Mouse (Mus musculus) kidney, postnatal 25 days (tissue): Measurements from ENCODE around the gene Rcl1.

Experiments used
- DNase-seq, 2 experiments: peaks; one replicate each; pipeline ENCODE4 v3.0.0; 2021; ENCODE audit warnings: mixed read lengths in 2 of 2

Rcl1 gene

DNA sequence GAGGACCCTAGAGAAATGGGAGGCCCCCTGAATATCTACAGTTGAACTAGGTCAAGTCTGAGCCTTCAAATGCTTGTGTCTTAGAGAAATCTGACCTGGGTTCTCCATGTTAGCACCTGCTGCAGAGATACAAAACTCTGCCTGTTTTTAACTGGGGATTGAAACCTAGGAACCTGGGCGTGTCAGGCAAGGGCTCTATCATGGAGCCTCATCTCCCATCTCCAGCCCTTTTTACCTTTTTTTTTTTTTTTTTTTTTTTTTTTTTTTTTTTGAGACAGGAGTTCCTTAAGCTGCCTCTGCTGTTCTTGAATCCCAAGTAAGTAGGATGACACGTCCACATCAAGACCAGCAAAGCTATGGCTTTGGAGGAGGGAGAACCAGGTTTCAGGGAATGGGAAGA lies 50.3 kb downstream of the Rcl1 start:
- DNase-seq, result no peak

DNA sequence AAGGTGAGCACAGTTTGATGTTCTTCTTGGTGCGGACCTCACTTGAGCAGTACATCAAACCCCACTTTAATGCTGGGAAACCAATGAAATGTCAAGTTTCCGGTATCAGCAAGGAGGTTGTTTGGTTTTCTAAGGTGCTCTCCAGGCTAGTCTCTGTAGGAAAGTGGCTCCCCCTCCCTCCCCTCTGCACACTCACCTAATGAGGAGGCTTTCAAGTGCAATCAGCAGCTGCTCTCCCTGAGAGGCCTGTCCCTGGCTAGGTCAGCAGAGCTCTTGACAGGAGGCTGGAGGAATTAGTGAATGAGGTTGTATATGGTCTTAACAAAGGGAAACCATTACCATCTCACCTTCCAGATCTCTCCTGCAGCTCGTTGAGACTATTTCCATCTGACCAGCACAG lies 54.4 kb downstream of the Rcl1 start:
- DNase-seq, result no peak

DNA sequence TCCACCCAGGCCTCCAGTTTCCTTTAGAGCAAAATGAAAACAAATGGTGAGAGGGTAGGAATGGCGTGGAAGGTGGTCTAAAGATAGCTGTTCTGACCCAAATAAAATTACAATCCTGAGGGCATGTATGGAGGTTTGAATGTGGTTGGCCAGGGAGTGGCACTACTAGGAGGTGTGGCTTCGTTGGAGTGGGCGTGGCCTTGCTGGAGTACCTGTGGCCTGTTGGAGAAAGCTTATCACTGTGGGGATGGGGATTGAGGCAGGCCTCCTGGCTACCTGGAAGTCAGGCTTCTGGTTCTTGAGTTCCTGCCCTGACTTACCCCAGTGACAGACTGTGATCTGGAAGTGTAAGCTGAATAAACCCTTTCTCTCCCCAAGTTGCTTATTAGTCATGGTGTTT lies 55.2 kb downstream of the Rcl1 start:
- no peak for DNase-seq

DNA sequence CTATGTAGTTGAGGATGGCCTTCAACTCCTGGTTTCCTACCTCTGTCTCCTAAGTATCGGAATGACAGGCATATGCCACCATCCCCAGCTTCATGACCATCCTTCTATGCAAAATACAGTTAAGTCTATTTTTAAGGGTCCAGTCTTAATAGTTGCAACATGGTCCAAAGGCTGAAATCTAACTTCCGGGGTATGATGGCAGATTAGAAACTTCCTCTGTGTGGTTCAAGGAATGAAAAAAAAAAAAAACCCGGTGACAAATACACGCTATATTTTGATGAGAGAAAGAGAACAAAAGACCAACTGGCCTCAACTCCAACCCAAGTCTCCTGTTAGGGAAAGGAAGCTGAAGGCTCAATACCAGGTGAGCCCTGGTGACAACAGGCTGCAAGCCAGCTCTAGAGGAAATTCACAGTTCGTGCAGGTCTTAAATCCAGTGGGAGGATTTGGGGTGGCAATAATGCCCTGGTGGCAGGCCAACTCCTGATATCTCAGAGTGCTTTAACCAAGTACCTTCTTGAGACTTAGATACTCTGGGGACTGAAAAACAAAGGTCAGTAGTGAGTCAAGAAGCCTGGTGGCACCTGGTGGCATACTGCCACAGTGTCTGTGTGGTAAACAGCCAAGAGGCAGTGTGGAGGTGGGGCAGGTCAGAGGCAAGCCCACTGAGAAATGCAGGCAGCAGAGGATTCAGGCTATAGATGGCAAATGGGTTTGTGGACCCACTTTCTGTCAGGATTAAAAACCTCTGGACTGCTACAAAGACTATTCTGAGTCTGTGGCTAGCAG lies 56.7 kb downstream of the Rcl1 start:
- DNase-seq, result no peak

DNA sequence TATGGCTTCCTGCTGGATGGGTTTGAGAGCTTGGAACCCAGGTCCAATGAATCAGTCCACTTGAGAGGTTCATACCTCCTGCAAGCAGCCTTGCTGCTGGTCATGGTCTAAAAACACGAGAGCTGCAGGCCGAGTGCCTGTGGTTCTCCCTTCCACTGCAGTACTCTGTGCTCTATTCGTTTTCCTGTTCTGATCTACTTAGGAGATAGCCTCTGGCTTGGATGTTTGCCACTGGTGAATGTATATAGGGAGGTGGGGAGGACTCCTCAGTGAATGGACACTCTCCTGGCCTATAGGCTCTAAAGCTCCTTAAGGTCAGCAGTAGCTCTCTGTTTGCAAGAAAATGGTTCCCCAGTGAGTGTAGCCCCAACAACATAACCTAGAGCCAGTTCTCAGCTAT lies 57.3 kb downstream of the Rcl1 start:
- DNase-seq, result no peak

DNA sequence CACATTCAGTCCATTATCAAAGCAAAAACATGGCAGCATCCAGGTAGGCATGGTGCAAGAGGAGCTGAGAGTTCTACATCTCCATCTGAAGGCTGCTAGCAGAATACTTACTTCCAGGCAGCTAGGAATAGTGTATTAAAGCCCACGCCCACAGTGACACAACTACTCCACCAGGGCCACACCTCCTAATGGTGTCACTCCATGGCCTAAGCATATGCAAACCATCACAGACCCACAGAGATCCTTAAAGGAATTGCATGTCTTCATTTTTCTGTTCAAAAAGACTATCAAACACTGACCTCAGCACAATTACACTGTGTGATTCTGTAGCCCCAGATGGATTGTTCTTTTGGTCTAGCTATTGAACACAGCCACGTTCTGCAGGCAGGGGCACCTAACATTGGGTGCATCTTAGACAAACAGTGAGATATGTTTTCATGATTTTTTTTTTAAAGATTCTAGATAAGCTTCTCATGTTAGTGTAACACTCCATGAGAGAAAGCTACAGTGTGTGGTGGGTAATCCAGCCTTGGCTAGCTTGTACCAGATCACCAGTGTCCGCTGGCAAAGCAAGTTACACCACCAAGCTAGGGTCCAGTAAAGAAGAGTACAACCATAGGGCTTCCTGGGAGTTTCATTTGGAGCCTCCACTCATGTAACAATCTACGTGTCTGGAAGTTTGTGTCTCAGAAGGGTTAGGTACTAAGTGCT lies 62.8 kb downstream of the Rcl1 start:
- DNase-seq, result no peak

DNA sequence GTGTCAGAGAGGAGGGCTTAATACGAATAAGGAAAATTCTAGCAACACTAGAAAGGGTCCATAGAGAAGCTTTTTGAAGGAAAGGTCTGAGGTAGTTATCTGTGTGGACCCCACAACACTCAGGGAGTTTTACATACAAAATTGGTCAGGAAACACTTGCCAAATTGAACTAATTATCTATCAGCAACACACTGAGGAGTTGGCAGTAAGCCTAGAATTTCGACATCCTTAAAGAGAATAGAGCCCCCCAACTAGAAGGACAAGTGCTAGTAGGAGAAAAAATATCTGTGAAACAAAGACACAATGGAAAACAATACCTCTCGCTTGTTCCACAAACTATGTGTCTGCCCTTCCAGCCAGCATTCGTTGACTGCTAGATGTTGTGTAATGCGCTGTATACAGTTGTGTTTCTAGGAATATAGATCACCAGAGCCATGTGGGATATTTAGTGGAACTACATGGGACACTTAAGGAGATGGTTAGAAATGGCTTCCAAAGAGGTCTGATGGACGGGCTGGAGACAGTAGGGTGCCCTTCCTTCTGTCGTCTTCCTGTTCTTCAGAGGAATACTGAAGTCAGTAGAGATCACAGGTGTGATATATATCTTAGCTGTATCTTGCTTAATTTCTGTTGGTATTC lies 63.5 kb downstream of the Rcl1 start:
- no peak for DNase-seq

DNA sequence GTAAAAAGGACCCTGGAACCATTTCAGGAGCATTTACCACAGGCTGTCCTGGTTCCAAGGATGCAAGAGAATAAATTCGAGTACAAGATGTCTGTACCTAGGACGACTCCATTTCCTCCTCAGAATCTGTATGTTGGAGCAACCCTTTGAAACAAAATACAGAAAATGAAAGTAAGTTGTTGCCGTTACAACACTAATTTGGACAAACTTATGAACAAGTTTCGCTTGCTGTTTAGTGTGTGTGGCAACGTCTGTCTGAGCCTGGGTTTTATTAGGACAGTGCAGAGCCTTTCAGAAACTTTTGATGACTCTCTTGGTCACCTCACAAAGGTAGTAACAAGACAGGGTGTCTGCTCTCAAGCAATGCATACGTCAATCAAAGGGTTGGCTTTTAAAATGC lies 66.8 kb downstream of the Rcl1 start:
- DNase-seq, result no peak

DNA sequence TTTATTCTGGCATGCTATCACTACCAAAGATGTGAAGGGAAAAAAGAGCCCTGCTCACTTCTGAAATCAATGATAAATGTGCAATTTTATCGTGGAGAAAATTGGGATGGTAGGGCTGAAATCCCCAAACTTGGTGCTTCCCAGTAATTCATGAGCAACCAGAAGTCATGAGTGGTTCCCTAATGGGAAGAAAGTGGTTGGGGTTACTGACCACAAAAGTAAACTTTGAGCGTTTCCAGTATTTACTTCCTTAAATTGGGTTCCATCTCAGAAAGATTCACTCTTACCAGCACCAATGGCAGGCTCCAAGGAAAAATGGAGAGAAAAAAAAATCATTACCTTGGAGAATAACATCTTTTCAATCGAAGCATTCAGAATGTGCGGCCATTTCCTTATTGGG lies 79.2 kb downstream of the Rcl1 start:
- DNase-seq, result no peak

DNA sequence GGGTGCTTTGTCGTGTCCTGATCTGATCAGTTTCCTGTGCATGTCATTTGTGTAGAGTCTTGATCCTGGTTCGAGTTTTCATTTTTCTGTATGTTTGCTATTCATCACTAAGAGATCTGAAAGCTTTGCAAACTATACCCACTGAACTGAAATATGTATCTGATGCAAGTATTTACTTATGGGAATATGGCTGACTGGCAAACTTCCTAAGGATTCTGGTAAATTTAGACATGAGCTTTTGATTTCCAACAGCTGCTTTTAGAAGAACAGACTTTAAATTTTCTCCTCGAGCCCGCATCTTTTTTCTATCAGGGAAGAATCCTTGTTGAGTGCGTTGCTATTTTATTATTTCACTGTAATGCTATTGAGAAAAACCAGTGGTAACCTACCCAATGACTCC lies 81.0 kb downstream of the Rcl1 start:
- DNase-seq, result no peak

DNA sequence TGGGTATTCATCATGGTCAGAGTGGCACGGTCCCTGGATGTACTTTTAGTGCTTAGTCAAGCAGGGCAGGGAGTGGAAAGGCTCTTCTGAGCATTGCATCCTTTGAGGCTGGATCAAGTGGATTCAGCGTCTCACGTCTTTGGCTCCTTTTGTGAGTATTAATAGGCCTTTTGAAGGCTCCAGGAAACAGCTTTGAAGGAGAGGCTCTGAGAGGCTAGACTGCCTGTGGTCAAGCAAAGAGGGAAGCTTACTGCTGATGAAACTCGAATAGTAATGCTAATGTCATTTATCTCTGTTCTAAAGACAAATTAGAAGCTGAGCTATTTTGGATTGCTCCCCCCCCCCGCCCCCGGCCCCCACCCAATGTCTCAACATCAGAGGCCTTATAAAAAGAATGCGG lies 83.9 kb downstream of the Rcl1 start:
- DNase-seq, result no peak

DNA sequence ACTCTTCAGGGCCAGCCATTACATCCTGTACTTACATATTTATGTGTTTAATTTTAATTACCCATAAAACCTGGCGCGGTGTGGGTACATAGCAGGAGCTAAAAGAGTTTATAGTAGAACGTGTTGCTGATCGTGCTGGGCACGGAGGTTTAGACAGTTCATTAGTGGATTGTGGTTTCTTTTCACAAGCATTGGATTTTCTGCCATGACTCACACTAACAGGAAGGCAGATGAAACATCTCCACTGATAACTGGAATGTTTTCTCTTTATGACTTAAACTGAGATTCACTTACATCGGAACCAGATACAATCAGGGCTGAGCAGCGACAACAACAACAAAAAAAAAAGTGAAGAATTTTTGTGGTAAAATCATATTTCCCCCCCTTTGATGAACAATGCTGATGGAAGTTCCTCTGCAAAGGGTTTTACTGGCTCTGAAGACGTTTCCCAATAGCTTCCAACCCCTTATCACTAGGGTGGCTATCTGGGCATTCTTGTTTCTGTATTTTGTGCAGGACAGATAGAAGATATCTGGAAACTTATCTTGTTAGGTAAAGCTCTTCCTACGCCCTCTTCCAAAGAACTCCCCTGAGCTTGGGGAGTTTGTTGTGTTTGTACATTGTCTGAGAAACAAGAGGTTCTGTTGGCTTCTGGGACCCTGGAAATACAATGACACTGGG lies 84.5 kb downstream of the Rcl1 start:
- DNase-seq, result no peak

DNA sequence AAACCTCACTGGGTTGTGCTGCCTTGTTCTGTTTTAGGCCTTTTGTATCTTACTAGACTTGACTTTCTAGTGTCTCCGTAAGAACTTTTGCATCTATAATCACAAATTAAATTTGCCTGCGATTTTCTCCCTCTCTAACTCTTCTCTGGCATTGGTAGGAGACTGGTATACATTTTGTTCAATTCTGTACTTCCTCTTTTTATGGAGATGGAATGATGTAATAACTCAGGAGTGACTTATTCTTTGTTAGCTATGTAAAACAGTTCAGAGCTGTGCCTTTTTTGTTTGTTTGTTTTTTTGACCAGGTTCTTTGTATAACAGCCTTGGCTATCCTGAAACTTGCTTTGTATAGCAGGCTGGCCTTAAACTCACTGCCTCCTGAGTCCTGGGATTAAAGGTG lies 87.7 kb downstream of the Rcl1 start:
- no peak for DNase-seq
